Mouse (Mus musculus) lung, postnatal 0 days (tissue): ENCODE measurements around the gene Smap2.

ENCODE experiments used
- CTCF ChIP-seq: IDR thresholded peaks from 2 replicates; pipeline ENCODE4 v1.5.1; 2016; ENCODE audit warnings: antibody characterized with exemption, mild to moderate bottlenecking
- EP300 ChIP-seq: IDR thresholded peaks from 2 replicates; pipeline ENCODE4 v1.6.1; 2016; ENCODE audit warnings: antibody characterized with exemption, mild to moderate bottlenecking, control low read depth

- TF ChIP-seq CTCF (no peak), EP300 (no peak)
Observed at GRCm38 (mm10) chr4:120995911-120996310, 21.1 kb downstream of the Smap2 start.
